ENCODE assay signal across 8 mouse cellular contexts in genomic region chr10:23795871-23796520, GRCm38 (mm10). TPM values are rescaled to one million over a fixed set of nuclear protein-coding genes. Genes with fewer than 3 reads are reported as not detected.
DNase-seq lines count a peak whose midpoint lies in the region; ATAC-seq lines count a peak whose summit lies in the region.

No protein-coding gene starts in this region.

- H3K27me3 ChIP-seq in kidney, embryonic 14.5 days (ENCODE audit: control insufficient read depth, insufficient read depth, low read length), result no peaks in the 10 kb centered on the region
- H3K27me3 ChIP-seq in embryonic facial prominence, embryonic 11.5 days (ENCODE audit: control insufficient read depth, insufficient read depth, low read length), result no peaks in the 10 kb centered on the region
- H3K27me3 ChIP-seq in hindbrain, embryonic 13.5 days, result no peaks in the 10 kb centered on the region
- no peaks in the 10 kb centered on the region for H3K27me3 ChIP-seq in midbrain, embryonic 14.5 days (ENCODE audit: control insufficient read depth, insufficient read depth, low read length)

- 74% methylated on average over 9 of the region's 9 CpGs for WGBS in kidney, embryonic 14.5 days
- WGBS in embryonic facial prominence, embryonic 11.5 days, result 61% methylated on average over 9 of the region's 9 CpGs
- 52% methylated on average over 9 of the region's 9 CpGs for WGBS in hindbrain, embryonic 13.5 days
- WGBS in midbrain, embryonic 14.5 days, result 45% methylated on average over 9 of the region's 9 CpGs

- H3K4me3 ChIP-seq in kidney, embryonic 14.5 days (ENCODE audit: low read length), result no peak overlapping the region
- peak overlapping the region; percentile 57; the same call in 1 of the 2 replicates for H3K4me3 ChIP-seq in embryonic facial prominence, embryonic 11.5 days (ENCODE audit: low read depth, low read length)
- H3K4me3 ChIP-seq in hindbrain, embryonic 13.5 days, result peak overlapping the region; percentile 61
- H3K4me3 ChIP-seq in midbrain, embryonic 14.5 days (replicated peaks; ENCODE audit: low read depth, low read length), result peak overlapping the region; percentile 68

- no peak for DNase-seq in kidney, adult 11 months
- DNase-seq in embryonic facial prominence, embryonic 11.5 days (ENCODE audit: low spot score), result no peak
- peak; percentile 33 for DNase-seq in midbrain, embryonic 14.5 days
- DNase-seq in cerebellum, adult 9-10 months, result no peak
- no peak for DNase-seq in spleen, postnatal 4 days (ENCODE audit: low spot score in 2 of 2)

- no peaks in the 10 kb centered on the region for H3K9me3 ChIP-seq in kidney, embryonic 14.5 days (ENCODE audit: control insufficient read depth, low read length)
- no peaks in the 10 kb centered on the region for H3K9me3 ChIP-seq in embryonic facial prominence, embryonic 11.5 days (replicated peaks; ENCODE audit: control insufficient read depth, low read length)
- H3K9me3 ChIP-seq in hindbrain, embryonic 13.5 days, result no peaks in the 10 kb centered on the region
- no peaks in the 10 kb centered on the region for H3K9me3 ChIP-seq in midbrain, embryonic 14.5 days (ENCODE audit: control insufficient read depth, low read length)

- 0 out of 2 replicates have a peak overlapping the region, but pooled peaks have one; percentile 78 for H3K9ac ChIP-seq in kidney, embryonic 14.5 days (ENCODE audit: low read depth, low read length)
- no peak overlapping the region; the same call in 1 of the 2 replicates for H3K9ac ChIP-seq in embryonic facial prominence, embryonic 11.5 days (replicated peaks; ENCODE audit: low read length)
- peak overlapping the region; percentile 92 for H3K9ac ChIP-seq in hindbrain, embryonic 13.5 days
- peak overlapping the region; percentile 87; the same call in 1 of the 2 replicates for H3K9ac ChIP-seq in midbrain, embryonic 14.5 days (replicated peaks; ENCODE audit: low read length)

- H3K4me1 ChIP-seq in kidney, embryonic 14.5 days (ENCODE audit: control insufficient read depth, insufficient read depth, low read length), result no peaks in the 10 kb centered on the region
- no peaks in the 10 kb centered on the region for H3K4me1 ChIP-seq in embryonic facial prominence, embryonic 11.5 days (ENCODE audit: control insufficient read depth, insufficient read depth, low read length)
- H3K4me1 ChIP-seq in hindbrain, embryonic 13.5 days (replicated peaks), result peaks cover 20% of the 10 kb centered on the region
- H3K4me1 ChIP-seq in midbrain, embryonic 14.5 days (ENCODE audit: control insufficient read depth, insufficient read depth, low read length), result peaks cover 7% of the 10 kb centered on the region; the same call in 1 of the 2 replicates

- ATAC-seq in kidney, embryonic 14.5 days (ENCODE audit: low FRiP score, low TSS enrichment), result no peak
- ATAC-seq in embryonic facial prominence, embryonic 11.5 days (replicated peaks; ENCODE audit: insufficient number of reproducible peaks, low FRiP score, low TSS enrichment, low read depth), result no peak
- ATAC-seq in hindbrain, embryonic 13.5 days (ENCODE audit: low FRiP score), result no peak
- no peak for ATAC-seq in midbrain, embryonic 14.5 days (ENCODE audit: low FRiP score, low TSS enrichment)
- ATAC-seq in granulocyte monocyte progenitor cell, adult 5-6 weeks (replicated peaks; ENCODE audit: poor library complexity, severe bottlenecking), result no peak

- peak overlapping the region; percentile 72; the same call in 1 of the 2 replicates for H3K4me2 ChIP-seq in kidney, embryonic 14.5 days (replicated peaks; ENCODE audit: low read depth, low read length)
- H3K4me2 ChIP-seq in embryonic facial prominence, embryonic 11.5 days (ENCODE audit: low read depth, low read length), result peak overlapping the region; percentile 81
- H3K4me2 ChIP-seq in hindbrain, embryonic 13.5 days, result peak overlapping the region; percentile 68
- peak overlapping the region; percentile 72 for H3K4me2 ChIP-seq in midbrain, embryonic 14.5 days (ENCODE audit: low read length)

- H3K27ac ChIP-seq in kidney, embryonic 14.5 days (ENCODE audit: low read depth, low read length), result no peak overlapping the region
- no peak overlapping the region for H3K27ac ChIP-seq in embryonic facial prominence, embryonic 11.5 days (replicated peaks; ENCODE audit: low read depth, low read length)
- peak overlapping the region; percentile 80; the same call in 1 of the 2 replicates for H3K27ac ChIP-seq in hindbrain, embryonic 13.5 days
- 0 out of 2 replicates have a peak overlapping the region, but pooled peaks have one; percentile 76 for H3K27ac ChIP-seq in midbrain, embryonic 14.5 days (replicated peaks; ENCODE audit: low read depth, low read length)

- peaks cover 3% of the 10 kb centered on the region; the same call in 1 of the 2 replicates for H3K36me3 ChIP-seq in kidney, embryonic 14.5 days (ENCODE audit: control insufficient read depth, insufficient read depth, low read length)
- H3K36me3 ChIP-seq in embryonic facial prominence, embryonic 11.5 days (replicated peaks; ENCODE audit: control insufficient read depth, insufficient read depth, low read depth, low read length), result no peaks in the 10 kb centered on the region
- peaks cover 10% of the 10 kb centered on the region for H3K36me3 ChIP-seq in hindbrain, embryonic 13.5 days
- H3K36me3 ChIP-seq in midbrain, embryonic 14.5 days (ENCODE audit: control insufficient read depth, insufficient read depth, low read length), result 0 out of 2 replicates have a peak, but pooled peaks cover 5% of the 10 kb centered on the region

RNA-seq across cellular contexts. Expression of gene Slc18b1, which starts 0.8 kb away (rescaled TPM):
- polyA plus RNA-seq in kidney, embryonic 14.5 days (2014; fragmentation: Nextera tagmentation; extraction: Ambion mirVana), result 13.4 and 20.0 TPM in 2 replicates
- polyA plus RNA-seq in embryonic facial prominence, embryonic 11.5 days (2014; fragmentation: Nextera tagmentation; extraction: Ambion mirVana), result 21.5 and 22.5 TPM in 2 replicates
- 22.0 and 22.2 TPM in 2 replicates for polyA plus RNA-seq in hindbrain, embryonic 13.5 days (2015; fragmentation: Nextera tagmentation; extraction: Ambion mirVana)
- polyA plus RNA-seq in midbrain, embryonic 14.5 days (2014; fragmentation: Nextera tagmentation; extraction: Ambion mirVana), result 16.4 and 21.2 TPM in 2 replicates
- 2.8 TPM in 1 of 2 replicates, not detected in the other for total RNA-seq in granulocyte monocyte progenitor cell, adult 5-6 weeks (2014; fragmentation: Nextera tagmentation)
- not detected in 2 replicates for total RNA-seq in granulocyte monocyte progenitor cell, adult 5-6 weeks (2017)

RNA-seq across cellular contexts. Expression of gene Rps12, which starts 8.9 kb away (rescaled TPM):
- 203 and 268 TPM in 2 replicates for polyA plus RNA-seq in kidney, embryonic 14.5 days (2014; fragmentation: Nextera tagmentation; extraction: Ambion mirVana)
- 126 and 139 TPM in 2 replicates for polyA plus RNA-seq in embryonic facial prominence, embryonic 11.5 days (2014; fragmentation: Nextera tagmentation; extraction: Ambion mirVana)
- 110 and 124 TPM in 2 replicates for polyA plus RNA-seq in hindbrain, embryonic 13.5 days (2015; fragmentation: Nextera tagmentation; extraction: Ambion mirVana)
- polyA plus RNA-seq in midbrain, embryonic 14.5 days (2014; fragmentation: Nextera tagmentation; extraction: Ambion mirVana), result 119 and 123 TPM in 2 replicates
- 9,329 and 9,382 TPM in 2 replicates for total RNA-seq in granulocyte monocyte progenitor cell, adult 5-6 weeks (2014; fragmentation: Nextera tagmentation)
- total RNA-seq in granulocyte monocyte progenitor cell, adult 5-6 weeks (2017), result 1,810 and 2,372 TPM in 2 replicates

RNA-seq across cellular contexts. Expression of gene Vnn3, which starts 55.3 kb away (rescaled TPM):
- not detected in 2 replicates for polyA plus RNA-seq in kidney, embryonic 14.5 days (2014; fragmentation: Nextera tagmentation; extraction: Ambion mirVana)
- polyA plus RNA-seq in embryonic facial prominence, embryonic 11.5 days (2014; fragmentation: Nextera tagmentation; extraction: Ambion mirVana), result not detected in 2 replicates
- polyA plus RNA-seq in hindbrain, embryonic 13.5 days (2015; fragmentation: Nextera tagmentation; extraction: Ambion mirVana), result not detected in 2 replicates
- polyA plus RNA-seq in midbrain, embryonic 14.5 days (2014; fragmentation: Nextera tagmentation; extraction: Ambion mirVana), result not detected in 2 replicates
- total RNA-seq in granulocyte monocyte progenitor cell, adult 5-6 weeks (2014; fragmentation: Nextera tagmentation), result not detected in 2 replicates
- total RNA-seq in granulocyte monocyte progenitor cell, adult 5-6 weeks (2017), result 0.34 TPM in 1 of 2 replicates, not detected in the other

Comparison
In these comparisons a context has a peak if more than half of its experiments do, and no peak if none do; other contexts are left out.
1. H3K27ac ChIP-seq: peak in hindbrain, embryonic 13.5 days (single experiment) and midbrain, embryonic 14.5 days (single experiment); none in kidney, embryonic 14.5 days (single experiment) and embryonic facial prominence, embryonic 11.5 days (single experiment).
2. Peak in every context shown above with its lines, with median percentiles within 50 percentile points of each other: H3K4me2 ChIP-seq.